Mouse (Mus musculus): ENCODE data around the gene Aebp1. TPM values are rescaled to one million over a fixed set of nuclear protein-coding genes. Genes with fewer than 3 reads are reported as not detected.

The Aebp1 gene
- 9.1 and 14.3 TPM in 2 replicates for polyA plus RNA-seq (2012; rRNA removed)

GRCm38 (mm10) chr11:5861678-5862393, at the start of gene Aebp1:
Aebp1 (plus strand) TSS chr11:5861947.

GRCm38 (mm10) chr11:5837251-5838246, 24.2 kb upstream of the Aebp1 start, which contains the start of gene Polm:
Polm (minus strand) TSS chr11:5838016.

GRCm38 (mm10) chr11:5877921-5878526, 16.3 kb downstream of the Aebp1 start, which contains the start of gene Pold2:
Pold2 (minus strand) TSS chr11:5878292.

GRCm38 (mm10) chr11:5898531-5898930, 36.8 kb downstream of the Aebp1 start, which contains the start of gene Myl7:
Myl7 (minus strand) TSS chr11:5898782.

Other genes starting within 250 kb of the Aebp1 start
- 130 and 159 TPM in 2 replicates for gene Mrps24, start 146.3 kb upstream of the Aebp1 start, polyA plus RNA-seq (2012; rRNA removed)
- 22.1 and 22.6 TPM in 2 replicates for gene Urgcp, start 99.6 kb upstream of the Aebp1 start, polyA plus RNA-seq (2012; rRNA removed)
- gene Dbnl, start 73.5 kb upstream of the Aebp1 start, polyA plus RNA-seq (2012; rRNA removed) = 111 and 114 TPM in 2 replicates
- gene Pgam2, start 58.2 kb upstream of the Aebp1 start, polyA plus RNA-seq (2012; rRNA removed) = 1.1 and 12.8 TPM in 2 replicates
- gene Polm, start 23.9 kb upstream of the Aebp1 start, polyA plus RNA-seq (2012; rRNA removed) = 17.6 and 20.7 TPM in 2 replicates
- 69.3 and 71.7 TPM in 2 replicates for gene Pold2, start 16.3 kb downstream of the Aebp1 start, polyA plus RNA-seq (2012; rRNA removed)
- gene Myl7, start 36.8 kb downstream of the Aebp1 start, polyA plus RNA-seq (2012; rRNA removed) = 0.27 TPM in 1 of 2 replicates, not detected in the other
- gene Gck, start 88.1 kb downstream of the Aebp1 start, polyA plus RNA-seq (2012; rRNA removed) = 6.3 and 6.9 TPM in 2 replicates
- 91.4 and 98.4 TPM in 2 replicates for gene Ykt6, start 93.7 kb downstream of the Aebp1 start, polyA plus RNA-seq (2012; rRNA removed)
- 247 and 282 TPM in 2 replicates for gene Camk2b, start 204.4 kb downstream of the Aebp1 start, polyA plus RNA-seq (2012; rRNA removed)

Data from central nervous system, embryonic 18 days (tissue).